Mouse (Mus musculus) frontal cortex, postnatal 25 days (tissue): ENCODE results near the gene Utp14b.

Experiments
- DNase-seq, 2 experiments: peaks; one replicate each; pipeline ENCODE4 v3.0.0; 2022; ENCODE audit warnings: low spot score in 2 of 2

Gene Utp14b

GRCm38 (mm10) chr1:78686872-78687271 is 29.0 kb downstream of the Utp14b start:
- no peak for DNase-seq

GRCm38 (mm10) chr1:78688149-78688548 is 30.3 kb downstream of the Utp14b start:
- no peak for DNase-seq

- DNase-seq, result no peak
Observed at GRCm38 (mm10) chr1:78694503-78695258, 36.8 kb downstream of the Utp14b start.

GRCm38 (mm10) chr1:78696305-78696704 is 38.5 kb downstream of the Utp14b start:
- DNase-seq, result no peak

GRCm38 (mm10) chr1:78696903-78697302 is 39.1 kb downstream of the Utp14b start:
- no peak for DNase-seq

GRCm38 (mm10) chr1:78698138-78698537 is 40.3 kb downstream of the Utp14b start:
- DNase-seq, result no peak

- DNase-seq, result no peak
Observed at GRCm38 (mm10) chr1:78701740-78702139, 43.9 kb downstream of the Utp14b start.

GRCm38 (mm10) chr1:78702282-78702963 is 44.6 kb downstream of the Utp14b start:
- DNase-seq, result no peak

GRCm38 (mm10) chr1:78702964-78703285 is 45.1 kb downstream of the Utp14b start:
- DNase-seq, result no peak

GRCm38 (mm10) chr1:78706338-78706737 is 48.5 kb downstream of the Utp14b start:
- DNase-seq, result no peak

- DNase-seq, result no peak
Observed at GRCm38 (mm10) chr1:78707280-78707679, 49.4 kb downstream of the Utp14b start.

- DNase-seq, result no peak
Observed at GRCm38 (mm10) chr1:78710026-78710425, 52.2 kb downstream of the Utp14b start.

- DNase-seq, result no peak
Observed at GRCm38 (mm10) chr1:78710613-78711329, 52.9 kb downstream of the Utp14b start.
